Mouse (Mus musculus) heart, adult 18-20 months (tissue): ENCODE results near the gene Lmnb2. TPM values are rescaled to one million over a fixed set of nuclear protein-coding genes. Genes with fewer than 3 reads are reported as not detected.

ENCODE experiments used
- DNase-seq, 2 experiments: peaks; one replicate each; pipeline ENCODE4 v3.0.0; 2021 to 2022; ENCODE audit warnings: mixed read lengths in 1 of 2
- long read RNA-seq, 2 experiments: library from polyadenylated mRNA; stranded (forward); transcript quantifications; one replicate each; pipeline ENCODE4 v2.0.0; 2021
- total RNA-seq, 2 experiments: library from RNA; stranded (reverse); gene quantifications; 2 replicates each; pipeline ENCODE4 v1.2.3; 2021

The Lmnb2 gene
- total RNA-seq, result 1 to 10 TPM; 4.7 to 5.8 TPM
- long read RNA-seq, experiment 1, transcript Lmnb2-201 (12 exons, 3,531 nt), result major isoform, 7 of 7 reads
- long read RNA-seq, experiment 1, partial matches to known transcripts, result 0 of 7 reads
- long read RNA-seq, experiment 1, other reads (novel, unspliced or antisense), result 0 of 7 reads
- long read RNA-seq, experiment 2, partial matches to known transcripts, result 0 of 3 reads
- long read RNA-seq, experiment 2, other reads (novel, unspliced or antisense), result 1 of 3 reads

- DNase-seq, result peak; percentile 78 to 82
Observed at GRCm38 (mm10) chr10:80917779-80918434, at the start of gene Lmnb2. Lmnb2 (minus strand) TSS chr10:80918245.

GRCm38 (mm10) chr10:80967101-80967656 is 49.1 kb upstream of the Lmnb2 start:
- no peak for DNase-seq

DNA sequence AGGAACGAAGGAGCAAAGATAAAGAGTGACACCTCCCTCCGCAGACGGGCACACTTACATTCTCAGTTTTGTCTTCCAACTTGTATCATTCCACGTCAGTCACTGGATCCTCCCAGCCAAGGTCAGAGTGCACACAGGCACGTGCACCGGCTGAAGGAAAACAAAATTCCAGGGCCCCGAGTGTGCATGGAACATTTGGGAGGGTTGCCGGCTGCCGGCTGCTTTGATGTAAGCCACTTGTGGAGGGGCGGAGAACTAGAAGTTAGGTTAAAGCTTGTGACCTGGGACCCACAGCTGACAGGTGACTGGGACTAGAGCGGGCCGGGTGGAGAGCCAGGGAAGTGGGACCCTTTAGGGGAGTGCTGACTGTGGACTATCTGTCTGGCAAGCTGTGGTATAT is 48.3 kb upstream of the Lmnb2 start:
- no peak for DNase-seq

GRCm38 (mm10) chr10:80963031-80963975 is 45.3 kb upstream of the Lmnb2 start:
- DNase-seq, result peak; percentile 59 to 63

- peak in 1 of 2 experiments; percentile 50 for DNase-seq
Observed at GRCm38 (mm10) chr10:80962585-80962984, 44.5 kb upstream of the Lmnb2 start.

- DNase-seq, result peak; percentile 67 to 76
Observed at GRCm38 (mm10) chr10:80962051-80962472, 44.0 kb upstream of the Lmnb2 start.

DNA sequence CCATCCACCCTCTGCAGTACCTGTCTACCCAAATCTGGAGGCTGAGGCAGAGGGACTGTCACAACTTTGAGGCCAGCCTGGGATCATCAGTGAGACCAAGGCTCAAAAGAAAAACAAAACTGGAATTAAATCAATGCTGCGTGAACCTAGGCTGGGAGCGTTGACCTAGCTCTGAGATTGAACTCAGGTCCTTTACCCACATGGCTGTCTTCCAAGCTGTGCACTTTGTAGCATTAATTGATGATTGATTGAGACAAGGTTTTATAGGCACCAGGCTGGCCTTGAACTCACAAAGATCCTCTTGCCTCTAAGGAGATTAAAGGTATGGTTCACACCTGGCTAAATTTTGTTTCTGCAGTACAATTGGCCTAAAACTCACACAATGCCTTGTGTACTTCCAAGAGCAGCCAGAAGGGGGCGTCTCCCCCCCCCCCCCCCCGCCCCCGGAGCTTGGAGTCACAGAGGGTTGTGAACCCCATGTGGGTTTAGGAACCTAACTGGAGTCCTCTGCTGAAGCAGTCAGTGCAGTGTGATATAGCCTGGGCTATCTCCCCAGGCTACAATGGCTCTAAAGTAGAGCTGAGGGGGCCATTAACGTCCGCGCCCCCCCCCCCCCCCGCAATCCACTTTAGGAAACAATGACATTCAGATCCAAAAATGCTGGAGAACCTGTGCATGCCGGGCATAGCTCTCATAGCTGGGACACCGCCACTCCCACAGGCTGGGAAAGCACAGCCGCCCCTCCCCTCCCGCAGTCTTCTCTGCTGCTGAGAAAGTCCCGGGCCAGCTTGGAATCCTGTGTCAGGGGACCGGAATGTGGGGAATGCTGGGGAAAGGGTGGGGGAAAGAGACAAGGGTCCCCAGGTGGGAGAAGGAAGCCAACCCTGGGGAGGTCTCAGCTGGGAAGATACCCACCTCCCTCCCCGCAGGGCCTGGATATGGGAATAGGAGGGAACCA is 42.8 kb upstream of the Lmnb2 start:
- DNase-seq, result peak in 1 of 2 experiments; percentile 76

DNA sequence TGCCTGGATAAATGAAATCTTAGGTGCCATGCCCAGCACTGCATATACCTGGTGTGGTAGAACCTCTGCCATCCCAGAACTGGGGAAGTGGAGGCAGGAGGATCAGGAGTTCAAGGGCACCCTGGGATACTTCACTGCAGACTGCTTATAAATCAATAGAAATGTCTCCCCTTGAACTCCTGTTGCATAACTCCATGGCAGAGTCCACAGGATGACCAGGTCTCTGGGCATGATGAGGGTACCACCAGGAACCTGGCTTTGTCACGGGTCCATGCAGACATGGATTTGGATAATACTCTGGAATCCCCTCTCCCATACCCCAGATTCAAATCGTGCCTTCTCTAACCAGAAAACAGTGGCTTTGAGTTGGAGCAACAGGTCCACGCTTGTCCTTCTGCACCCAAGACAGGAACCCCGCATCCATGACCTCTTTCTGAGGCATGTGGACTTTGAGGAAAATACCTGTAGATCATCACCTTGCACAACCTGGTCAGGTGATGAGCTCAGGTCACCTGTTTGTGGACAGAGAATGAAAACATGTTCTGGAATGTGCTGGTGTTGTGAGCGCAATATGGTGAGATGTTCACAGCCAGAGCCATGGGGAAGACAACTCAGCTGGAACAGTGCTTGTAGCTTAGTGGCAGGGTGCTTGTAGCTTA is 41.1 kb upstream of the Lmnb2 start:
- no peak for DNase-seq

GRCm38 (mm10) chr10:80957791-80958190 is 39.7 kb upstream of the Lmnb2 start:
- DNase-seq, result no peak

- no peak for DNase-seq
Observed at GRCm38 (mm10) chr10:80956901-80957300, 38.9 kb upstream of the Lmnb2 start.

DNA sequence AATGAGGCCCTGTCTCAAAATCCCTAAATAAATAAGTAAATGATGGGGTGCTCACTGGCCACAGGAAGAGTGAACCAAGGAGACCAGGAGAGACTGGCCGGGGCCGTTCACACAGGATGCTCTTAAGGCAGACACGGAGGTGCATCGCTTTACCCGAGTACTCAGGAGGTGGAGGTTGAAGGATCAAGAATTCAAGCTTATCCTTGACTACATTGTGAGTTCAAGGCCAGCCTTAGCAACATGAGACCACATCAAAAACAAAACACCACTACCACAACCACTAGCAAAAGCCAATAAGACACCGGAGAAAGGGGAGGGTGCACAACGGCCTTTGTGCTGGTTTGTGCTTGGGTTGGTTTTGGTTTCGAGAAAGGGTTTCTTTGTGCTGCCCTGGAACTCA is 38.3 kb upstream of the Lmnb2 start:
- DNase-seq, result no peak

- peak; percentile 63 to 71 for DNase-seq
Observed at GRCm38 (mm10) chr10:80955536-80955935, 37.5 kb upstream of the Lmnb2 start.

DNA sequence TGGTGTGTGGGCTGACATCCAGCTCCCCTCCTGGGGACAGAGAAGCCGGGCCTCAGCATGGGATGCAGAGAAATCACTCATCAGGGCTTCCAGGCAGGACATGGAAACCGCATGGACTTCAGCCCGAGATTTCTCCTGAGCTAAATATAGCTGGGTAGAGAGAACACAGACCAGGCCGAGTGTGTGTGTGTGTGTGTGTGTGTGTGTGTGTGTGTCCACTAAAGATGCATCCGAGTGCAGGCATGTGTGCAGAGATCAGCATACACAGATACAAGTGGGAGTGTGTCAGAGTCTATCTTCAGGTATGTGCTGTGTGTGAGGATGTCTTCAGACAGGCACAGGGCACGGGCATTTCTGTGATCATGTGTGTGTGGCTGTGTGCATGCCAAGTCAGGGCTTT is 36.8 kb upstream of the Lmnb2 start:
- DNase-seq, result peak; percentile 56 to 61

GRCm38 (mm10) chr10:80954415-80954814 is 36.4 kb upstream of the Lmnb2 start:
- DNase-seq, result no peak

DNA sequence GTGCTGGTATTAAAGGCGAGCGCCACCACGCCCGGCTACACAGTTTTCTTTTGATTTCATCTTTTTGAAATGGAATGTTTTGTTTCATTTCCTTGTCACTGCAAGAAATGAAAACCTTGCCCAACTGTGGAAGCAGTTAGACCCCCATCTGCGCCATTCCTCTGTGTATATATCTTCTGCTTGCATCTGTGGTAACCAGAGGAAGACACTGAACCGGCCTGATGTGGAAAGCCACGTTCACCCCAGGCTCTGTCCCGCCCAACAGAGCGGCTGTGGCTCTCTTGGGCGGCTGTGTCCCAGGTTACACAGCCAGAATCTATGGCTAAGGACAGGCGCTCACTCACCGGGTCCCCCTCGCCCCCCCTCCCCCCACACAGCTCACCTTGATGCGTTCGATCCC is 34.4 kb upstream of the Lmnb2 start:
- DNase-seq, result no peak

GRCm38 (mm10) chr10:80951761-80952390 is 33.8 kb upstream of the Lmnb2 start:
- DNase-seq, result no peak

GRCm38 (mm10) chr10:80950314-80950713 is 32.3 kb upstream of the Lmnb2 start:
- DNase-seq, result no peak

GRCm38 (mm10) chr10:80949081-80949480 is 31.0 kb upstream of the Lmnb2 start:
- no peak for DNase-seq

DNA sequence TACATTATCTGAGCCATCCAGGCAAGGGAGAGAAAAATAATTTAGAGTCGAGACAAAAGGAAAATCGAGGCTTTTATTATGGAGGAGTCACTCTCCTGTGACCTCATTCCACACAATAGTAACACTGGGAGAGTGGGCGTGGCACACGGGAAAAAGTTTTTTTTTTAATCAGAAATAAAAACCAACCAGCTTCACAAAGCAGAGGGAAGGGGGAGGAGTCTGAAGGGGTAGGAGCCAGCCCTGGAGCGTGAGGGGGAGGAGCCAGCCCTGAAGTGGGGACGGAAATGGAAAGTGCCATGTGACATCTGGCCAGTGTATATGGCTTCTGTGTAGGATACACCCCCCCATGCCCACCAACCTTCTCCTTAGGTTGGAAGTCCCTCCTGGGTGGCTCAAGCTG is 30.5 kb upstream of the Lmnb2 start:
- peak in 1 of 2 experiments; percentile 48 for DNase-seq

DNA sequence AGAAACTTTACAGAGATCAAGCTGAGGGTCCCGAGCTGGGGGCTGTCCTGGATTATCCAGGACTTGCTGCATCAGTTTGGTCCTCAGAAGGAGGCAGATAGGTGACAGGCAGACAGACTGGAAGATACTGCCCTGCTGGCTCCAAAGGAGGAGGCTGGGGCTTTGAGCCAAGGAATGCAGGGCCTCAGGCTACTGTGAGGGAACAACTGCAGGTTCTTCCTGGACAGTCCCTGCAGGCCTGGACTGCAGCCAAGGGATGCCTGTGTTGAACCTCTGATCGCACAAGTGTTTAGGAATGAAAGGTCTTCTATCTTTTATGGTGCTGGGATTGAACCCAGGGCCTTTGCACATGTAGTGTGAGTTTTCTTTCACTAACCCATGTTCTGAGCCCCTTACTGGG is 29.8 kb upstream of the Lmnb2 start:
- peak; percentile 47 to 62 for DNase-seq
